Mouse (Mus musculus) MEL (cell line): ENCODE measurements around the gene Pvr.

ENCODE experiments used
- BHLHE40 ChIP-seq: IDR thresholded peaks from 2 replicates; pipeline ENCODE4 v1.6.1; 2012; ENCODE audit warnings: low read depth, mild to moderate bottlenecking, inconsistent platforms, low read length, improper control_type of control experiment, borderline replicate concordance
- CTCF ChIP-seq, 3 experiments: IDR thresholded peaks in 2 of 3; conservative IDR thresholded peaks in 1 of 3; 2 replicates each; pipeline ENCODE4 v1.5.1; 2011 to 2012; ENCODE audit warnings: low read length in 3 of 3, low read depth in 2 of 3, mild to moderate bottlenecking in 2 of 3, improper control_type of control experiment in 1 of 3, inconsistent platforms in 1 of 3, mixed read lengths in 1 of 3, moderate library complexity in 1 of 3; ENCODE audit not compliant: control insufficient read depth in 1 of 3, insufficient read depth in 1 of 3, poor library complexity in 1 of 3, severe bottlenecking in 1 of 3
- E2F4 ChIP-seq: IDR thresholded peaks from 2 replicates; pipeline ENCODE4 v1.6.1; 2011; ENCODE audit warnings: low read depth, low read length, improper control_type of control experiment, borderline replicate concordance
- GATA1 ChIP-seq: IDR thresholded peaks from 2 replicates; pipeline ENCODE4 v1.6.1; 2011; ENCODE audit warnings: low read depth, low read length, improper control_type of control experiment
- POLR2A ChIP-seq, 2 experiments: IDR thresholded peaks; 2 replicates each; pipeline ENCODE4 v1.6.1; 2011 to 2012; ENCODE audit warnings: low read length in 2 of 2, mild to moderate bottlenecking in 2 of 2, control low read depth in 1 of 2, improper control_type of control experiment in 1 of 2, low read depth in 1 of 2, moderate library complexity in 1 of 2; ENCODE audit not compliant: control insufficient read depth in 1 of 2, insufficient read depth in 1 of 2, poor library complexity in 1 of 2
- POLR2AphosphoS2 ChIP-seq: IDR thresholded peaks from 2 replicates; pipeline ENCODE4 v1.6.1; 2011; ENCODE audit warnings: low read length, improper control_type of control experiment
- USF1 ChIP-seq: IDR thresholded peaks from 2 replicates; pipeline ENCODE4 v1.6.1; 2014; ENCODE audit warnings: low read depth, mild to moderate bottlenecking, inconsistent platforms, low read length, improper control_type of control experiment, moderate library complexity
- USF2 ChIP-seq, 2 experiments: IDR thresholded peaks; 2 replicates each; pipeline ENCODE4 v1.6.1; 2011 to 2012; ENCODE audit warnings: improper control_type of control experiment in 2 of 2, low read length in 2 of 2, borderline replicate concordance in 1 of 2, inconsistent platforms in 1 of 2, low read depth in 1 of 2, mild to moderate bottlenecking in 1 of 2; ENCODE audit not compliant: insufficient read depth in 1 of 2

DNA sequence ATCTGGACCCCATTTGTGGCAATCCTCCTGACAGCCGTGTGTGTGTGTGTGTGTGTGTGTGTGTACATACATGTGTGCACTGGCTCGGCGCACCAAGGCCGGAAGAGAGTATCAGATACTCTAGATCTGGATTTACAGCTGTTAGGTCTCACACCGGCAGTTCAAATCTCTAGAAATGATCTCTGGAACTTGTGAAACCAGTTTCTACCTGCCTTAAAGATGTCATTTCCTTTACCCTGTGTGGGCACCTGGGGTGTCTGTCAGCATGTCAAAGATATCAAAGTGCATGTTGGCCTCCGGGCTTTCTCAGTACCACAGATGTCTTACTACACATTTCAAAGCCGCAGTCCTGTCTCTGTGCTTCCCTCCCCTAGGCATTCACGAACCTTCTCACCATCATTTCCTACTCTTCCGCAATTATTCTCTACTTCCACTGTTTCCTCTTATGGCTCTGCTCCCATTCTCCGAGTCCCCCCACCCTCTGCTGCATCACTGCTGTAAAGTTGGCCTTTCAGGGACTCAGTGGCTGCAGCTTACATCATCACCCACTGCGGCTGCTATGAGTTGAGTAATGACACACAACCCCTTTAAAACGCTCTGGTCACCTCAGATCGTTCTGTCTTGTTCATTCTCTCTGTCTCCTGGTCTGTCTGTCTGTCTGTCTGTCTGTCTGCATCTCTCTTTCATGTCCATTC is 25.0 kb upstream of the Pvr start:
- TF ChIP-seq POLR2AphosphoS2 (no peak), USF1 (no peak), CTCF (IDR thresholded peaks at IDR 0.05 in 2 of 3, conservative IDR thresholded peaks at IDR 0.05 in 1 of 3; ENCODE audit: control insufficient read depth in 1 of 3, insufficient read depth in 1 of 3, low read depth in 2 of 3, low read length in 3 of 3, poor library complexity in 1 of 3, severe bottlenecking in 1 of 3) (no peak), POLR2A (IDR thresholded peaks at IDR 0.05; ENCODE audit: control insufficient read depth in 1 of 2, insufficient read depth in 1 of 2, low read depth in 1 of 2, low read length in 2 of 2, poor library complexity in 1 of 2) (no peak), USF2 (IDR thresholded peaks at IDR 0.05; ENCODE audit: borderline replicate concordance in 1 of 2, insufficient read depth in 1 of 2, low read depth in 1 of 2, low read length in 2 of 2) (no peak), GATA1 (no peak), BHLHE40 (no peak), E2F4 (no peak)
